Mouse (Mus musculus) lung, postnatal 0 days (tissue): Measurements from ENCODE around the gene Tbata. TPM values are rescaled to one million over a fixed set of nuclear protein-coding genes. Genes with fewer than 3 reads are reported as not detected.

Experiments
- ATAC-seq: fragments of 200-750 bp; cut with Nextera tagmentation; 2 replicates; pipeline ENCODE4 v1.8.0; 2017; ENCODE audit warnings: moderate library complexity
- DNase-seq: peaks from one replicate; pipeline ENCODE4 v3.0.0-alpha.2; 2016; ENCODE audit warnings: low spot score
- H3K27ac ChIP-seq: fragments of 300-500 bp; sonication (generic); 2 replicates; pipeline ENCODE4 v1.5.1; 2014; ENCODE audit warnings: antibody characterized with exemption, mild to moderate bottlenecking, low read length, mixed read lengths
- H3K27me3 ChIP-seq: fragments of 300-500 bp; sonication (generic); replicated peaks from 2 replicates; pipeline ENCODE4 v1.6.1; 2014; ENCODE audit warnings: low read length, mixed read lengths; ENCODE audit not compliant: insufficient read depth
- H3K36me3 ChIP-seq: fragments of 300-500 bp; sonication (generic); 2 replicates; pipeline ENCODE4 v1.6.1; 2014; ENCODE audit warnings: low read length, mixed read lengths; ENCODE audit not compliant: insufficient read depth
- H3K4me1 ChIP-seq: fragments of 300-500 bp; sonication (generic); 2 replicates; pipeline ENCODE4 v1.6.1; 2014; ENCODE audit warnings: antibody characterized with exemption, low read depth, low read length, mixed read lengths; ENCODE audit not compliant: insufficient read depth
- H3K4me2 ChIP-seq: fragments of 300-500 bp; sonication (generic); replicated peaks from 2 replicates; pipeline ENCODE4 v1.6.1; 2014; ENCODE audit warnings: low read depth, mild to moderate bottlenecking, low read length, moderate library complexity, mixed read lengths
- H3K4me3 ChIP-seq: fragments of 300-500 bp; sonication (generic); 2 replicates; pipeline ENCODE4 v1.5.1; 2014; ENCODE audit warnings: low read depth, low read length
- H3K9ac ChIP-seq: fragments of 300-500 bp; sonication (generic); replicated peaks from 2 replicates; pipeline ENCODE4 v1.6.1; 2014; ENCODE audit warnings: low read depth, mild to moderate bottlenecking
- H3K9me3 ChIP-seq: fragments of 300-500 bp; sonication (generic); 2 replicates; pipeline ENCODE4 v1.6.1; 2016; ENCODE audit warnings: low read length, mixed read lengths
- CTCF ChIP-seq: IDR thresholded peaks from 2 replicates; pipeline ENCODE4 v1.5.1; 2016; ENCODE audit warnings: antibody characterized with exemption, mild to moderate bottlenecking
- EP300 ChIP-seq: IDR thresholded peaks from 2 replicates; pipeline ENCODE4 v1.6.1; 2016; ENCODE audit warnings: antibody characterized with exemption, mild to moderate bottlenecking, control low read depth
- WGBS: fragments of 180-500 bp; shearing (Covaris S2); extraction: QIAGEN DNeasy Blood & Tissue Kit; methylation state at CpG from one replicate; pipeline ENCODE4 v1.1.7; 2014; 5-methylcytosine and 5-hydroxymethylcytosine counted together
- polyA plus RNA-seq: library from polyadenylated mRNA; unstranded; fragments of >200 nt; fragmentation: Nextera tagmentation; extraction: Ambion mirVana; gene quantifications from 2 replicates; pipeline ENCODE4 v1.2.1, GENCODE M21; 2015

The Tbata gene
- polyA plus RNA-seq, 1 experiment from 2014 or later, result 2.1 TPM

DNA sequence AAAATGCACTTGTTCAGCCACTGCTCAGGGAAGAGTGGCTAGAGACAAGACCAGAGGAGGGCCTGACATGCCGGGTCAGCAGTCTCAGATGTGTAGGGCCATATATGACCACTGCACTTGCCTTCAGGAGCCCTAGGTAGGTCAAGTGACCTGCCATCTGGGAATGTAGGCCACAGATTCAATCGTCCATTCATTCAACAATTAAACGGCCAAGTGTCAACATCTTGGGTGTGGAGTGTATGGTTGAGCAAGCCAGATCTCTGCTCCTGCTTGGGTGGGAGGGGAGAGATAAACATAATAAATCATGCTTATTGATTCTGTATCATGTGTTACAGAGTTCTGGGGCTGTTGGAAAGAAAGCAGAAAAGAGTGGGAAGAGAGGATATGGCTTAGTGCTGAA lies 13.2 kb upstream of the Tbata start:
- no peak overlapping the region for H3K4me2 ChIP-seq
- H3K4me3 ChIP-seq, result no peak overlapping the region
- no peak overlapping the region for H3K9ac ChIP-seq
- no peaks in the 10 kb centered on the region for H3K27me3 ChIP-seq
- H3K4me1 ChIP-seq, result no peaks in the 10 kb centered on the region
- WGBS, result 49% methylated on average over 3 of the region's 3 CpGs
- H3K36me3 ChIP-seq, result no peaks in the 10 kb centered on the region
- ATAC-seq, result no peak
- no peaks in the 10 kb centered on the region for H3K9me3 ChIP-seq
- no peak for TF ChIP-seq EP300
- TF ChIP-seq CTCF, result no peak
- no peak for DNase-seq
- H3K27ac ChIP-seq, result no peak overlapping the region

DNA sequence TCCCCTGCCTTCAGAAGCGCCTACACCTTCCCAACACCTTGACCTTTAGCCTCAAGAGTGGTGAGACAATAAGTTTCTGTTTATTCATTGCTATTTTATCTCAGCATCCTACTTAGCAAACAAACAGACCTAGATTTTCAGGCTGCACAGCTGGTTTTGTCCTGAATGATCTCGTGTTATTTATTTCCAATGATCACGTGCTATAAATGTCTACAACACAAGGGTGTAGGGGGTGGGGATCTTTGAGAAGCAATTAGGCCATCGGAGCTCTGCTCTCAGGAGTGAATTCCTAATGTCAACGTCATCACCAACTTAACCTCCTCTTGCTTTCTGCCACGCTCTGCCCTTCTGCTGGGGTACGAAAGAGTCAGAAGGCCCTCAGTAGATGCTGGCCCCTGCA lies 11.7 kb upstream of the Tbata start:
- no peak for TF ChIP-seq CTCF
- TF ChIP-seq EP300, result no peak
- DNase-seq (no peak), ATAC-seq (no peak)
- Histone ChIP-seq H3K4me1 (no peaks in the 10 kb centered on the region), H3K36me3 (no peaks in the 10 kb centered on the region), H3K4me2 (no peak overlapping the region), H3K9me3 (no peaks in the 10 kb centered on the region), H3K27ac (no peak overlapping the region), H3K27me3 (no peaks in the 10 kb centered on the region), H3K9ac (no peak overlapping the region), H3K4me3 (no peak overlapping the region)
- 55% methylated on average over 7 of the region's 7 CpGs for WGBS

DNA sequence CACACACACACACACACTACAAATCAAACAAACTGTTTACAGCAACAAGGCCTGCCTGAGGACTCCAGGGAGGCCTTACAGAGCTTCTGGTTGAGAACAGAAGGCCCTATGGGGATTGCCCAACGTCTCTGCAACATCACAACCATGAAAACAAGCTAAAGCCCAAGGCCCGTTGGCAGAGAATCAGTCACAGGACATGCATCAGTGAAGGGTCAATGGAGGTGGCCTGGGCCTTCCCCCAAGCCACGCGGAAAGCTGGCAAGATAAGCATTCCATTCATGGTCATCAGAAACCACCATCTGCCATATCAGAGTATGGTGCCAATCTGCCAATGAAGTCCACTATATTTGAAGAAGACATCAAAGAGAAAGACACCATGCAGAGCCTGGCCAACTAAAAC lies 11.1 kb upstream of the Tbata start:
- H3K9me3 ChIP-seq, result no peaks in the 10 kb centered on the region
- H3K27me3 ChIP-seq, result no peaks in the 10 kb centered on the region
- WGBS, result 67% methylated on average over 4 of the region's 4 CpGs
- no peak overlapping the region for H3K9ac ChIP-seq
- ATAC-seq (no peak), DNase-seq (no peak)
- H3K4me1 ChIP-seq, result no peaks in the 10 kb centered on the region
- TF ChIP-seq EP300 (no peak), CTCF (no peak)
- no peak overlapping the region for H3K4me2 ChIP-seq
- H3K27ac ChIP-seq, result no peak overlapping the region
- no peaks in the 10 kb centered on the region for H3K36me3 ChIP-seq
- no peak overlapping the region for H3K4me3 ChIP-seq

DNA sequence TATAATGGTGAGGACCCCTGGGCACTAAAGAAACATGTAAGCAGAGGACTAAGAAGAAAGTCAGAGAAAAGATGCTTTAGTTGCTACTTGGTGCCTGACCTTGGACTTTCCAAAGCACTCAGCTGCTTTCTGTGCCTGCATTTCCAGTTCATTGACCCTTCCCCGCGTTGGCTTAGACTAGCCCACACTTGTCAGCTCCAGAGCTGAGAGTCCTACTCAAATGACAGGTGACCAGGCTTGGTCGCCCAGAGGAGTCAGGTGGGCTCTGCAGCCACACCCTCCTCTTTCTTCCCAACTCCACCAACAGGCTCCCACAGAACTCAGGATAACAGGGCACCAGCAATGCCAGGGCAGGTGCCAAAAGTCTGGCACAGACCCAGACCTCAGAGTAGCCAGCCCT lies 9.4 kb upstream of the Tbata start:
- Histone ChIP-seq H3K9me3 (no peaks in the 10 kb centered on the region), H3K27ac (no peak overlapping the region), H3K36me3 (no peaks in the 10 kb centered on the region), H3K27me3 (no peaks in the 10 kb centered on the region), H3K9ac (no peak overlapping the region), H3K4me2 (no peak overlapping the region), H3K4me1 (no peaks in the 10 kb centered on the region), H3K4me3 (no peak overlapping the region)
- WGBS, result 61% methylated on average over 3 of the region's 3 CpGs
- DNase-seq, result no peak
- TF ChIP-seq EP300, result no peak
- TF ChIP-seq CTCF, result no peak
- peak; percentile 25 for ATAC-seq

DNA sequence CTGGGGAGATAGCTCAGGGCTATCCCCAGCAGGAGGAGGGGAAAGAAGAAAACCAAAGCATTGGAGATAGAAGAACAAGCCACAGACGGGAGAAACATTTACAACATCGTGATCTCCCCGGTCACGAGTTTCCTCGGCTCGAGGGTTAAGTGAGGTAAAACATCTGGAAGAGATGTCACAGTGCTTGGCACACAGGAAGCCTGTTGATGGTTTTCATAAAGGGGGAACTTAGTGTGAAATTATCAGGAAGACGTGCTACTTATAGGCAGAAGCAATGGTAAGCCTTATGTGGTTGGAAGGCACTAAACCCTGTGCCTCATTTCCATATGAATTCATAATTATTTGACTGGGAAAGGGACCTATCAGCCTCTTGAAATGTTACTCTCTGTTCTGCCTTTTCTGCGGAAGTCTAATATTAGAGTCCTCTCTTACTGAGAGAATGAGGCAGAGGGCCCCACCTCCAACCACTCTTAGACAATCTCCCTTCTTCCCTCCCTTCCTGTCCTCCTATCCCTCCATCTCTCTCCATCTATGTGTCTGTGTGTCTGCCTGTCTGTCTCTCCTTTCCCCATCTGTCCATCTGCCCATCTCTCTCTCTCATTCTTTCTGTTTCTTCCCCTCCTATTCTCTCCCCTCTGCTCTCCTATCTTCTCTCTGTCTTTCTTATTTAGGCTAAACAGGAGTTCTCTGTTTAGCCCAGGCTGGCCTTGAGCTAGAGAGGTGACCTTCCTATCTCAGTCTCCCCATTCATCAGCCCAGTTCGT lies 4.2 kb upstream of the Tbata start:
- Histone ChIP-seq H3K36me3 (no peaks in the 10 kb centered on the region), H3K4me3 (no peak overlapping the region), H3K9me3 (no peaks in the 10 kb centered on the region), H3K27me3 (no peaks in the 10 kb centered on the region), H3K9ac (no peak overlapping the region), H3K4me2 (no peak overlapping the region), H3K27ac (no peak overlapping the region), H3K4me1 (no peaks in the 10 kb centered on the region)
- peak; percentile 57; the same call in 1 of the 2 replicates for ATAC-seq
- no peak for TF ChIP-seq CTCF
- no peak for TF ChIP-seq EP300
- 38% methylated on average over 9 of the region's 9 CpGs for WGBS
- DNase-seq, result peak; percentile 60

DNA sequence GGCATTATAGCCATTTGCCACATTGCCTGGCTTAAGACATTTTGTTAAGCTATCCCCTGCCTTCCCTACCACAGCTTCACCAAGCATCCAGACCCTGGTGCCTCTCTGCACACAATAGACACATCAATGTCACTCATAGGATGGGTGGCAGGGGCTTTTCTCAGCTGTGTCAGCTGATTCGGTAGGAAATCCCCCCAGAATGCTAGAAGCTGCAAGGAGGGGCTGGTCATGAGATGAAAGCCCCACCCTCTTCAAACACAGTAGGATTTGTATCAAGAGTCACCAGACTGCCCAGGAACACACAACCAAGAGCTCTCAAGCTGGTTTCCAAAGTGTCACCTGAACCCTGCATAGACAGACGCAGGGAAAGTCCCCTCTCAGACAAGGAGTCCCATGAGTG lies 3.4 kb upstream of the Tbata start:
- DNase-seq (no peak), ATAC-seq (0 out of 2 replicates have a peak, but pooled peaks have one; percentile 17)
- H3K4me1 ChIP-seq, result no peaks in the 10 kb centered on the region
- TF ChIP-seq EP300 (no peak), CTCF (no peak)
- 42% methylated on average over 2 of the region's 2 CpGs for WGBS
- no peak overlapping the region for H3K4me2 ChIP-seq
- no peaks in the 10 kb centered on the region for H3K9me3 ChIP-seq
- no peaks in the 10 kb centered on the region for H3K36me3 ChIP-seq
- H3K4me3 ChIP-seq, result no peak overlapping the region
- H3K27ac ChIP-seq, result no peak overlapping the region
- no peak overlapping the region for H3K9ac ChIP-seq
- H3K27me3 ChIP-seq, result no peaks in the 10 kb centered on the region

DNA sequence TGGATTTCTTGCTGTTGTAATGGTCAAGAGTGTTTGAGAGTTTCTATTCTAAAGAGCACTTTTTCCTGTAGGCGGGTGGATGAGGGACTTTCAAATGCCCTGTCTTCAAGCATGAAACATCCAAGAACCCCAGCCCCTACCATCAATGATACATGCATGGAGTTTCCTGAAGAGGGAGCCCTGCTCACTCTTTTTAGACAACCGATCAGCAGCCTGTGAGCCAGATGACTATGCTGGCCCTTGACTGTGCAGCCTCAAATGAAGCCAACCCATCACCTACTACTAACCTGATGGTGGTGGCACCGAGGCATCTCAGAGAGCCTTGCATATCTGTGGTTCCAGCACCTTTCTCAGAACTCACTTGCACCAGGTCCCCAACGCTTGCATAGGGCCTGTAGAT lies 742 bp downstream of the Tbata start:
- H3K9me3 ChIP-seq, result no peaks in the 10 kb centered on the region
- H3K9ac ChIP-seq, result no peak overlapping the region
- no peaks in the 10 kb centered on the region for H3K36me3 ChIP-seq
- H3K4me3 ChIP-seq, result no peak overlapping the region
- 0 out of 2 replicates have a peak, but pooled peaks have one; percentile 11 for TF ChIP-seq CTCF
- TF ChIP-seq EP300, result no peak
- H3K4me1 ChIP-seq, result peaks cover 4% of the 10 kb centered on the region; the same call in 1 of the 2 replicates
- no peak overlapping the region for H3K4me2 ChIP-seq
- no peak overlapping the region for H3K27ac ChIP-seq
- 84% methylated on average over 4 of the region's 4 CpGs for WGBS
- H3K27me3 ChIP-seq, result no peaks in the 10 kb centered on the region
- no peak for DNase-seq
- ATAC-seq, result no peak
